Mouse (Mus musculus) lung, postnatal 25 days (tissue): ENCODE measurements around the gene Abhd16a.
"Not testable (repeated sequence)": the region's sequence is repeated elsewhere in the genome, so short reads cannot be mapped to it uniquely, and the experiment has no call there.

Source experiments
- DNase-seq: peaks from one replicate; pipeline ENCODE4 v3.0.0; 2022; ENCODE audit warnings: low spot score

Gene Abhd16a

GRCm38 (mm10) chr17:35121143-35121799, 32.2 kb downstream of the Abhd16a start, which contains the start of gene Gpank1:
Gene Gpank1, plus strand, starts transcription at chr17:35121455.
- peak; percentile 99 for DNase-seq

GRCm38 (mm10) chr17:35121871-35122303, 32.8 kb downstream of the Abhd16a start, which contains the start of gene Csnk2b:
Gene Csnk2b, minus strand, starts transcription at chr17:35122053.
- DNase-seq = peak; percentile 36

- DNase-seq = not testable (repeated sequence)
Observed at GRCm38 (mm10) chr17:35123287-35123686, 34.2 kb downstream of the Abhd16a start.

- not testable (repeated sequence) for DNase-seq
Observed at GRCm38 (mm10) chr17:35124261-35124896, 35.3 kb downstream of the Abhd16a start.

GRCm38 (mm10) chr17:35125081-35125480, 36.0 kb downstream of the Abhd16a start:
- DNase-seq = no peak

- peak; percentile 33 for DNase-seq
Observed at GRCm38 (mm10) chr17:35125578-35125977, 36.5 kb downstream of the Abhd16a start.

GRCm38 (mm10) chr17:35126206-35126611, 37.1 kb downstream of the Abhd16a start, which contains the start of gene D17H6S53E:
Gene D17H6S53E, plus strand, starts transcription at chr17:35126373.
- peak; percentile 77 for DNase-seq

- DNase-seq = no peak
Observed at GRCm38 (mm10) chr17:35127017-35127416, 38.0 kb downstream of the Abhd16a start.

GRCm38 (mm10) chr17:35128996-35129395, 39.9 kb downstream of the Abhd16a start:
- no peak for DNase-seq

- DNase-seq = no peak
Observed at GRCm38 (mm10) chr17:35131038-35131437, 42.0 kb downstream of the Abhd16a start.

- DNase-seq = no peak
Observed at GRCm38 (mm10) chr17:35131500-35132173, 42.6 kb downstream of the Abhd16a start, which contains the start of gene Apom. Gene Apom, minus strand, starts transcription at chr17:35132050.

GRCm38 (mm10) chr17:35132174-35132560, 43.1 kb downstream of the Abhd16a start:
- DNase-seq = no peak

- DNase-seq = no peak
Observed at GRCm38 (mm10) chr17:35133517-35133916, 44.5 kb downstream of the Abhd16a start.

GRCm38 (mm10) chr17:35134801-35135590, 45.9 kb downstream of the Abhd16a start, which contains the start of gene Bag6:
Gene Bag6, plus strand, starts transcription at chr17:35135178.
- DNase-seq = peak; percentile 92

- DNase-seq = peak; percentile 53
Observed at GRCm38 (mm10) chr17:35135591-35136320, 46.7 kb downstream of the Abhd16a start.

- no peak for DNase-seq
Observed at GRCm38 (mm10) chr17:35139269-35139668, 50.2 kb downstream of the Abhd16a start.

GRCm38 (mm10) chr17:35140490-35140996, 51.5 kb downstream of the Abhd16a start:
- no peak for DNase-seq

GRCm38 (mm10) chr17:35141971-35142370, 52.9 kb downstream of the Abhd16a start:
- no peak for DNase-seq

GRCm38 (mm10) chr17:35146139-35146538, 57.1 kb downstream of the Abhd16a start:
- DNase-seq = no peak

- DNase-seq = no peak
Observed at GRCm38 (mm10) chr17:35147348-35147747, 58.3 kb downstream of the Abhd16a start.
